Mouse (Mus musculus) common myeloid progenitor, adult 5-6 weeks (primary cell): Measurements from ENCODE around the gene Vmn1r191. TPM values are rescaled to one million over a fixed set of nuclear protein-coding genes. Genes with fewer than 3 reads are reported as not detected.
"Not testable (repeated sequence)": the region's sequence is repeated elsewhere in the genome, so short reads cannot be mapped to it uniquely, and the experiment has no call there.

Experiments
- ATAC-seq: replicated peaks from 2 replicates; pipeline ENCODE4 v1.8.0; 2016; ENCODE audit warnings: low read depth, mild to moderate bottlenecking, moderate TSS enrichment, inconsistent platforms; ENCODE audit not compliant: poor library complexity, severe bottlenecking
- total RNA-seq: library from RNA; stranded (forward); fragments of 200-1000, 187-1606 nt; gene quantifications from 2 replicates; pipeline ENCODE4 v1.2.3, GENCODE M21; 2017

Vmn1r191 gene
- not detected in 2 replicates for total RNA-seq

DNA sequence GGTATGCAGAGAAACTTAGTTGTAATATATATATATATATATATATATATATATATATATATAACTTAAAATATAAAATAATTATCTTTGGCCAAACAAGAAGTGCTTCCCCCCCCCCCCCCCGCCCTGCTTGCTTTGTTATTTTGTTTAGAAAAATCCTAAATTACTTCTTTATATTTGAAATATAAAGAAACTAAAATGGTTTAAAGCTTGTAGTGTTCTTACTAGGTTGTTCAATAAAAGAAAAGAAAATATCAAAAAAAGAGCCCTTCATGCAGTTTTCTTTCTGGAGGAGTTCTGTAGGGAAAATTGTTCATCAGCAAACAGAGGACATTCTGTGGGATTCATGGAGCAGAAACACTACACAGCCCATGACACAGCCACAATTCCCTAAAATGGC is at the start of gene Vmn1r191:
Vmn1r191 (minus strand) TSS at position 101 of the 400 bp plus-strand sequence.
- ATAC-seq, result no peak

DNA sequence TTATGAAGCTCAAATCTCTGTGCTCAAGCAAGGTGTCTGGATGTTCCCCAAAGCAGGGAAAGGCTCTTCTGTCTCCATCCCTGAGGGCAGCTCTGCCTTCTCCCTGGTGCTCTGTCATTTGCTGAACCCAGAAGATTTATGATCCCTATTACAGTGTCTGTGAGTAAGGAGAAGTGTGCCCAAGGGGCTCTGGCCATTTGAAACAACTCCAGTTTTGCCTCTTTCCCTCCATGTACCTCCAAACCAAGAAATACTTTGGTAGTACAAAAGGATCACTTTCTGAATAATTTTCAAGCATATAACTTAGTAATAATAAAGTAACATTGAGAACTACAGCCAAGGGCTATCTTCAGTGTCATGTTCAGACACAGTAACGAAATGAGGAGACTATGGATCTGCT is 39.3 kb upstream of the Vmn1r191 start, which contains the start of gene Vmn1r193:
Vmn1r193 (minus strand) TSS at position 101 of the 400 bp plus-strand sequence.
- not testable (repeated sequence) for ATAC-seq

DNA sequence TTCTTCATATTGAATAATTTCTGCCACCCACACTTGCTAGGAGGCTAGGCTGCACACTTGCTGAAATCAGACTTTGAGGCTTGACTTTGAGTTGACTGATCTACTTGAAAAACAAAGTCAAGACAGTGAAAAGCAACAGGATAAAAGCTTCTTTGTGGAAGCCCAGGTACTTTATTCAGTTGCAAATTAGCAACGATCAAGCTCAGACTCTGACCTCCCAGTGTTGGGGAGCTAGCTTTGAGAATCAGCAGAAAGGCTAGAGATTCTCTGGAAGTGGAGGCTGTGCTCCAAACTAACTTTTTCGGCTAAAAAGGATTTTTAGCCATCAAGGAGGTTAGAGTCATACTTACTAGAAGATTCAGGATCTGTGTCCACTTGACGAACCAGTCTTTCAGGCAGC is 9.0 kb upstream of the Vmn1r191 start:
- ATAC-seq, result not testable (repeated sequence)

DNA sequence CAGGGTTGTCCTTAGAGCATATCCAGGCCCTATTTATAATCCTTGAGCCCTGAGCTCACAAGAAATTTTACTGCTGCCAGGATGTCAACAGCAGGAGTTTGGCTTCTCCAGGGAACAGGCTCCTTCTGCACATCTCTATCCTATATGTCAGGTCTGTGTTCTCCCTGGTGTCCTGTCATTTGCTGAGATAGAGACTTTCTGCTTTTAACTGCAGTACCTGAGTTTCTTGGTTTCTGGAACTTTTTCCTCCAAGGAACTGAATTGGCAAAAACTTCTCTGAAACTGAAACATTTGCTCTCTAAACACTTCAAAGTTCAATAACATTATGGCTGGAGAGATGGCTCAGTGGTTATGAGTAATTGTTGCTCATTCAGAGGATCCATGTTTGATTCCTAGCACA is 7.3 kb upstream of the Vmn1r191 start, which contains the start of gene Vmn1r192:
Vmn1r192 (minus strand) TSS at position 101 of the 400 bp plus-strand sequence.
- no peak for ATAC-seq

DNA sequence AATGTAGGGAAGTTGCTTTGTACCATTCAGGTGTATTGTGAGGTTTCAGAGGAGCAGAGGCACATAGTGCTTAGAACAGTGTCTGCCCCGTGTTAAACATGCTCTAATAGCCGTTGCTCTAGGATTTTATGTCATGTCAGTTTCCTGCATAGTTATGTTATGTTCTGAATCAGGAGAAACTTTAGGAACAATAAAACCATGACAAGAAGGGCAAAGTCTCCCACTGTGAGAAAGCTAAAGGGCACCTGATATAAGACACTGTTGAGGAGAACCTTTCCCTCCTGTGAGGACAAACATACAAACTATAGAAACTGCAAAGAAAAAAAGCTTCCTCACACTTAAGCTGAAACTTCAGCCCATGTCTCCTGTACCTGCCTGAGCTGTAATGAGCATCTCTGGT is 6.6 kb upstream of the Vmn1r191 start:
- no peak for ATAC-seq

DNA sequence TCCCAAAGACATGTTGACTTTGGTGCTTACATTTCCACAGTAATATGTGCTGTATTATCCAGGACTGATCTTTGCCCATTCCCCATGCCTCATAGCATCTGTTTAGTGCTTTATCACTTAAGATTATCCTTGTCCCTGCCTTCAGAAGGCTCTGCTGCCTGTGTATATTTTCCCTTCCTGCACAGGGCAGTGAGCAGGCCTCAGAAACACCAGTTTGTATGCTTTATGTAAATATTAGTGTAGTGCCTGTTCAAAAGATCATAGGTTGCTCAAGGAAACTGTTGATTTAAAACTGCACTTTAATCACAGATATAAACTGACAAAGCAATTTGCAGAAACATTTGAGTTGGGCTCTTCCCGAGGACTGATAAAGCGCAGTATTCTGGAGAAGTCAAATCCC is 5.5 kb upstream of the Vmn1r191 start:
- ATAC-seq, result no peak

DNA sequence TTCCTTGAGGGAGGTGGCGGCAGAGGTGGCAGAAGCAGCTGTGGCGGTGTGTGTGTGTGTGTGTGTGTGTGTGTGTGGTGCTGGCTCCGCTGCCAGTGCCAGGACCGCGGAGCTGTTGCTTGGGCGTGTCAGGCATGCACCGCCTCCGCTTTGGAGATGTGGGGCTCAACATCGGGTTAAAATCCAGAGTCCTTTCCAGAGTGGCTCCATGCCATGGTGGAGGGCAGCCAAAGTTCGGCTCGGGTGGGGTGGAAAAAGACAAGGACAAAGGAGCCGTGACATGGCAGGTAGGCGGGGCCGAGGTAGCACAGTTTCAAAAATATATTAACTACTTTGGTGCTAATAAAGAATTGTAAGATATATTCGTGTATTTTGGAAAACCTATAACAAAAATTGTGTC is 15.4 kb downstream of the Vmn1r191 start:
- no peak for ATAC-seq

DNA sequence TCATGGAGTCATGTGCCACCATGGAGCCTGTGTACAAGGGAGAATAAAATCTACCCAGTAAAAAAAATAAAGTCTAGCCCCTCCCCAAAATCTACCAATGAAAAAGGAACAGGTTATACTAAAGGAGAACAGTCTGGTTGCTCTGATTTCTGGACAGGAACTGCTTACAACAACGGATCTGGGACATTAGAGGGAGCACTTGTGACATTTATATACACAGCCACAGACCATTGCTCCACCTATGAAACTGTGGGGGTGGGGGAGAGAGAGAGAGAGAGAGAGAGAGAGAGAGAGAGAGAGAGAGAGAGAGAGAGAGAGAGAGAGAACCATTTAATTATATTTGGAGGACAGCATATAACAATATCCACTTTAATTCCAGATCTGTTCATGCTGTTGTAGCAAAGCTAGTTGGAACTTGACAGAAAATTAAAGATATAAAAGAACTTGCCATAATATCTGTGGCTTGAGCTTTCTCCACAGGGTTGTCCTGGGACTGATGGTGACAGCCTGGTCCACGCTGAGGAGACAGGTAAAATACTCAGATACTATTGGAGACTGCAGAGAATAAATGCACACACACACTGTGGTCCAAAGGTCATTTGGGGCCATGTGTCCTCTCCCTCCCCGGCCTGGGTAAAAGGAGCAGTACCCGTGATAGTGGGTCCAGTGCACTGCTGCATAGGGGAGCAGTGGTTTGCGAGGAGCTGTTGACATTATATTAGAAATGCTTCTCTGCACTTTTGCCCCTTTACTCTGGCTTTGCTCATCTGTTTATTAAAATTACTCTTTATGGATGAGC is 47.1 kb downstream of the Vmn1r191 start:
- ATAC-seq, result not testable (repeated sequence)

Other genes starting within 250 kb of the Vmn1r191 start
- gene Zfp184, start 238.9 kb downstream of the Vmn1r191 start, total RNA-seq, result 13.1 and 13.9 TPM in 2 replicates
- not detected in 2 replicates for gene Pom121l2, start 202.8 kb downstream of the Vmn1r191 start, total RNA-seq
- gene Prss16, start 174.2 kb downstream of the Vmn1r191 start, total RNA-seq, result 0.73 and 5.5 TPM in 2 replicates
- 208 and 989 TPM in 2 replicates for gene Hist1h2ah, start 148.4 kb downstream of the Vmn1r191 start, total RNA-seq
- 1,449 and 1,731 TPM in 2 replicates for gene Hist1h2bk, start 148.1 kb downstream of the Vmn1r191 start, total RNA-seq
- gene Hist1h4i, start 142.6 kb downstream of the Vmn1r191 start, total RNA-seq, result 106 and 144 TPM in 2 replicates
- gene Hist1h2ag, start 141.0 kb downstream of the Vmn1r191 start, total RNA-seq, result 689 and 693 TPM in 2 replicates
- gene Hist1h2bj, start 140.8 kb downstream of the Vmn1r191 start, total RNA-seq, result 591 and 710 TPM in 2 replicates
- not detected in 2 replicates for gene Vmn1r188, start 99.5 kb downstream of the Vmn1r191 start, total RNA-seq
- not detected in 2 replicates for gene Vmn1r189, start 78.1 kb downstream of the Vmn1r191 start, total RNA-seq
- gene Vmn1r192, start 7.2 kb upstream of the Vmn1r191 start, total RNA-seq, result not detected in 2 replicates
- not detected in 2 replicates for gene Vmn1r193, start 39.2 kb upstream of the Vmn1r191 start, total RNA-seq
- not detected in 2 replicates for gene Vmn1r194, start 60.2 kb upstream of the Vmn1r191 start, total RNA-seq
- gene Vmn1r195, start 86.6 kb upstream of the Vmn1r191 start, total RNA-seq, result not detected in 2 replicates
- gene Vmn1r196, start 106.0 kb upstream of the Vmn1r191 start, total RNA-seq, result not detected in 2 replicates
- not detected in 2 replicates for gene Vmn1r197, start 140.6 kb upstream of the Vmn1r191 start, total RNA-seq
- not detected in 2 replicates for gene Vmn1r198, start 166.4 kb upstream of the Vmn1r191 start, total RNA-seq
- gene Vmn1r199, start 195.8 kb upstream of the Vmn1r191 start, total RNA-seq, result not detected in 2 replicates
- gene Vmn1r200, start 206.4 kb upstream of the Vmn1r191 start, total RNA-seq, result not detected in 2 replicates